Mouse (Mus musculus) liver, embryonic 14.5 days (tissue): ENCODE results near the gene Calr.

Experiments used
- CTCF ChIP-seq: IDR thresholded peaks from 2 replicates; pipeline ENCODE4 v1.5.1; 2016; ENCODE audit warnings: antibody characterized with exemption, low read depth, control low read depth
- EP300 ChIP-seq: IDR thresholded peaks from 2 replicates; pipeline ENCODE4 v1.6.1; 2016; ENCODE audit warnings: antibody characterized with exemption, low read depth

- TF ChIP-seq CTCF (no peak), EP300 (no peak)
Observed at GRCm38 (mm10) chr8:84839875-84840247, 6.9 kb downstream of the Calr start.
